In the genomic region with DNA sequence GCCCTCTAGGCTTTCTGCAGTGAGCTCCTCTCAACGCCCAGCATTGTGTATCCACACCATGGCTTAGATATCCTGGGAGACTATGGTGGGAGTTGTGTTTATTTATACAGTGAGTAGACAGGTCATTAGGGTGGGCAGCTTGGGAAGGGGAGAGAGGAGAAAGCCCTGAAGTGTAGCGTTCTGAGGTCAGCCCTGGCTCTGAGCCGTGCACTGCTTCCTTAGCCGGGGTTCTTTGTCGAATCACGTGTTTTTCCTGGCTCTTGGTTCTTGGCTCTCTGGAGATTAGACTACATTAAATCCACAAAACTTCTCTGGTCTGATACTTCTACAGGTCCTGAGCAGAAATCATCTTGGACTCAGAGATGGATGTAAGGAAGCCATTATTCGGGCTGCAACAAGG, we compare ENCODE assay signal across 17 mouse cellular contexts.
DNase-seq lines count a peak whose midpoint lies in the region; ATAC-seq and TF ChIP-seq lines count a peak whose summit lies in the region.
"Had no signal": no experiment of that assay in that cellular context is flagged by ENCODE, and none has a peak within 500 bp of the region (broad histone marks: within the 10 kb centered on the region; RNA-seq: fewer than 3 reads in every experiment).

No protein-coding gene starts in this region.

- no peaks in the 10 kb centered on the region for H3K36me3 ChIP-seq in kidney, postnatal 0 days (ENCODE audit: insufficient read depth, low read length)
- H3K36me3 ChIP-seq in heart, embryonic 10.5 days = peaks cover 14% of the 10 kb centered on the region
- H3K36me3 ChIP-seq: embryonic facial prominence, embryonic 13.5 days; forebrain, embryonic 12.5 days; midbrain, embryonic 13.5 days had no signal

- WGBS in kidney, postnatal 0 days = 28% methylated on average over 7 of the region's 7 CpGs
- 62% methylated on average over 7 of the region's 7 CpGs for WGBS in heart, embryonic 10.5 days

- no peak overlapping the region for H3K4me3 ChIP-seq in kidney, postnatal 0 days (replicated peaks; ENCODE audit: low read depth, low read length)
- H3K4me3 ChIP-seq in heart, embryonic 10.5 days = no peak overlapping the region
- H3K4me3 ChIP-seq: embryonic facial prominence, embryonic 13.5 days; forebrain, embryonic 12.5 days; midbrain, embryonic 13.5 days; myocyte had no signal

- no peak overlapping the region for H3K9ac ChIP-seq in kidney, postnatal 0 days (ENCODE audit: low read depth, low read length)
- H3K9ac ChIP-seq: embryonic facial prominence, embryonic 13.5 days; forebrain, embryonic 12.5 days; liver, embryonic 14.5 days; midbrain, embryonic 13.5 days had no signal

- TF ChIP-seq CTCF in kidney, postnatal 0 days (IDR thresholded peaks at IDR 0.05; ENCODE audit: low read depth) = no peak

- intact Hi-C loops in gastrocnemius, postnatal 36 days (cut with DNase I) = no loop called here
- intact Hi-C loops in heart, postnatal 36 days (cut with DNase I) = no loop called here

- no peak; the same call in 1 of the 2 replicates for ATAC-seq in kidney, postnatal 0 days (replicated peaks; ENCODE audit: low FRiP score, low read depth)
- ATAC-seq: midbrain, embryonic 13.5 days; Patski had no signal

- DNase-seq in gastrocnemius, adult 18-20 months (ENCODE audit: low spot score) = peak; percentile 38
- DNase-seq in gastrocnemius, postnatal 36 days = no peak
- DNase-seq in kidney, postnatal 0 days (ENCODE audit: low spot score) = peak; percentile 53
- DNase-seq in kidney, adult 9 months = no peak
- DNase-seq in heart, embryonic 10.5 days (ENCODE audit: low spot score) = no peak
- peak; percentile 54 to 65 for DNase-seq in heart, postnatal 36 days
- no peak for DNase-seq in layer of hippocampus, adult 8-10 months (ENCODE audit: low spot score in 2 of 2)
- DNase-seq: cerebellum, adult 11-12 months; right cerebral cortex, adult 18-20 months; spleen, adult 18-20 months; thymus, postnatal 25 days had no signal

- no peaks in the 10 kb centered on the region for H3K27me3 ChIP-seq in kidney, postnatal 0 days (ENCODE audit: insufficient read depth, low read length)
- no peaks in the 10 kb centered on the region for H3K27me3 ChIP-seq in heart, embryonic 10.5 days (ENCODE audit: insufficient read depth, poor library complexity, severe bottlenecking)
- H3K27me3 ChIP-seq: embryonic facial prominence, embryonic 13.5 days; forebrain, embryonic 12.5 days; midbrain, embryonic 13.5 days; Patski had no signal

- no peaks in the 10 kb centered on the region for H3K9me3 ChIP-seq in kidney, postnatal 0 days (replicated peaks; ENCODE audit: low read length)
- H3K9me3 ChIP-seq in heart, embryonic 10.5 days = no peaks in the 10 kb centered on the region
- H3K9me3 ChIP-seq: embryonic facial prominence, embryonic 13.5 days; forebrain, embryonic 12.5 days; midbrain, embryonic 13.5 days had no signal

- H3K4me2 ChIP-seq in kidney, postnatal 0 days (ENCODE audit: low read length) = no peak overlapping the region
- H3K4me2 ChIP-seq: embryonic facial prominence, embryonic 13.5 days; forebrain, embryonic 12.5 days; midbrain, embryonic 13.5 days had no signal

- no peak overlapping the region for H3K27ac ChIP-seq in kidney, postnatal 0 days
- peak overlapping the region; percentile 52; the same call in 1 of the 2 replicates for H3K27ac ChIP-seq in heart, embryonic 10.5 days
- H3K27ac ChIP-seq: embryonic facial prominence, embryonic 13.5 days; forebrain, embryonic 12.5 days; liver, embryonic 14.5 days; midbrain, embryonic 13.5 days had no signal

- H3K4me1 ChIP-seq in kidney, postnatal 0 days (replicated peaks; ENCODE audit: insufficient read depth, low read length) = peaks cover 6% of the 10 kb centered on the region
- peaks cover 22% of the 10 kb centered on the region for H3K4me1 ChIP-seq in heart, embryonic 10.5 days
- H3K4me1 ChIP-seq: midbrain, embryonic 13.5 days had no signal

Comparison
In these comparisons a context has a peak if more than half of its experiments do, and no peak if none do; other contexts are left out.
1. DNase-seq: peak in gastrocnemius, adult 18-20 months (single experiment), kidney, postnatal 0 days (single experiment) and heart, postnatal 36 days (2 of 2); none in gastrocnemius, postnatal 36 days (0 of 2), kidney, adult 9 months (single experiment), heart, embryonic 10.5 days (single experiment) and layer of hippocampus, adult 8-10 months (0 of 2).